Mouse (Mus musculus) midbrain, embryonic 11.5 days (tissue): ENCODE measurements around the gene Pqlc3. TPM values are rescaled to one million over a fixed set of nuclear protein-coding genes. Genes with fewer than 3 reads are reported as not detected.
A peak's percentile ranks its signal among the peaks of the same experiment; 100 is the strongest.

Experiments used
- ATAC-seq: fragments of 200-750 bp; cut with Nextera tagmentation; 2 replicates; pipeline ENCODE4 v1.8.0; 2017; ENCODE audit warnings: moderate TSS enrichment, moderate library complexity; ENCODE audit not compliant: low FRiP score
- DNase-seq: peaks from one replicate; pipeline ENCODE4 v3.0.0; 2015; ENCODE audit warnings: low spot score; ENCODE audit errors: missing footprints
- H3K27ac ChIP-seq: fragments of 300-500 bp; sonication (generic); 2 replicates; pipeline ENCODE4 v1.5.1; 2014; ENCODE audit warnings: low read depth, low read length
- H3K27me3 ChIP-seq: fragments of 300-500 bp; sonication (generic); 2 replicates; pipeline ENCODE4 v1.6.1; 2014; ENCODE audit warnings: mild to moderate bottlenecking, low read length, moderate library complexity, mixed read lengths; ENCODE audit not compliant: control insufficient read depth, insufficient read depth
- H3K36me3 ChIP-seq: fragments of 300-500 bp; sonication (generic); 2 replicates; pipeline ENCODE4 v1.6.1; 2014; ENCODE audit warnings: mild to moderate bottlenecking, low read length, moderate library complexity, mixed read lengths; ENCODE audit not compliant: control insufficient read depth, insufficient read depth
- H3K4me1 ChIP-seq: fragments of 300-500 bp; sonication (generic); 2 replicates; pipeline ENCODE4 v1.6.1; 2014; ENCODE audit warnings: low read length; ENCODE audit not compliant: control insufficient read depth, insufficient read depth
- H3K4me2 ChIP-seq: fragments of 300-500 bp; sonication (generic); 2 replicates; pipeline ENCODE4 v1.6.1; 2014; ENCODE audit warnings: mild to moderate bottlenecking, moderate library complexity
- H3K4me3 ChIP-seq: fragments of 300-500 bp; sonication (generic); 2 replicates; pipeline ENCODE4 v1.5.1; 2014; ENCODE audit warnings: low read depth, low read length
- H3K9ac ChIP-seq: fragments of 300-500 bp; sonication (generic); 2 replicates; pipeline ENCODE4 v1.6.1; 2014; ENCODE audit warnings: low read length
- H3K9me3 ChIP-seq: fragments of 300-500 bp; sonication (generic); 2 replicates; pipeline ENCODE4 v1.6.1; 2016; ENCODE audit warnings: low read length; ENCODE audit not compliant: control insufficient read depth
- WGBS: fragments of 180-500 bp; shearing (Covaris S2); extraction: QIAGEN DNeasy Blood & Tissue Kit; methylation state at CpG from one replicate; pipeline ENCODE4 v1.1.7; 2014; 5-methylcytosine and 5-hydroxymethylcytosine counted together
- polyA plus RNA-seq: library from polyadenylated mRNA; unstranded; fragments of >200 nt; fragmentation: Nextera tagmentation; extraction: Ambion mirVana; gene quantifications from 2 replicates; pipeline ENCODE4 v1.2.1, GENCODE M21; 2014

Pqlc3 gene
- polyA plus RNA-seq, 1 experiment from 2014 or later = 3.0 TPM

DNA sequence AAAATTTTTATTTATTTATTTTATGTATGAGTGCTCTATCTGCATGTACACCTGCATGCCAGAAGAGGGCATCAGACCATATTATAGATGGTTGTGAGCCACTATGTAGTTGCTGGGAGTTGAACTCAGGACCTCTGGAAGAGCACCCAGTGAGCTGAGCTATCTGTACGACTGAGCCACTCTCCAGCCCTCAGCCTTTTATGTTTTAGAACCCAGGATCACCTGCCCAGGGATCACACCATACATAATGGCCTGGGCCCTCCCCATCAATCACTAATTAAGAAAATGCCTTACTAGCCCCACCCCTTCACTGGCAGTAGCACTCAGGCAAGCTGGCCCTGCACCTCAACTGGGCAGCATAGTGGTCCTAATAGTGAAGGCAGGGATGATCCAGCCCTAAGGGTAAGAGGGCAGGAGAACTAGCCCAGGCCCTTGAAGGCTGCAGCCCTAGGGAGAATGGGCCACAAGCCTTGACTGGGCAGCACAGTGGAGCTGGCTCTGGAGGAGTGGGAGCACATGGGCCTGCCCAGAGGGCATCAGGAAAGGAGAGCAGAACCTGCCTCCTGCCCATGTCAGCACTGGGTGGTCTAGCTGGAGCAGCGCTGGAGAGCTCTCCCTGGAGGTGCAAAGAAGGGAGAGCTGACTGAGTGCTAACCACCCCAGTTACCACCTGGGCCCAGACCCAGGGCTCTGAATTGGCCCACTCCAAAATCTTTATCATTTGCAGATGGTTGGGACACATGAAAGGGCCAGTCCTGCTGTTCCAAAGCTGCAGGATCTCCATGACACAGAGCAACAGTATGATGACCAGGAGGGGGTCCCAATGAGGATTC, 12.1 kb upstream of the Pqlc3 start:
- no peak overlapping the region for H3K4me2 ChIP-seq
- no peak overlapping the region for H3K4me3 ChIP-seq
- H3K36me3 ChIP-seq = no peaks in the 10 kb centered on the region
- H3K27ac ChIP-seq = no peak overlapping the region
- H3K27me3 ChIP-seq = no peaks in the 10 kb centered on the region
- DNase-seq = peak; percentile 72
- H3K9ac ChIP-seq = no peak overlapping the region
- no peaks in the 10 kb centered on the region for H3K9me3 ChIP-seq
- 79% methylated on average over 2 of the region's 2 CpGs for WGBS
- no peak; the same call in 1 of the 2 replicates for ATAC-seq
- 0 out of 2 replicates have a peak, but pooled peaks cover 3% of the 10 kb centered on the region for H3K4me1 ChIP-seq

DNA sequence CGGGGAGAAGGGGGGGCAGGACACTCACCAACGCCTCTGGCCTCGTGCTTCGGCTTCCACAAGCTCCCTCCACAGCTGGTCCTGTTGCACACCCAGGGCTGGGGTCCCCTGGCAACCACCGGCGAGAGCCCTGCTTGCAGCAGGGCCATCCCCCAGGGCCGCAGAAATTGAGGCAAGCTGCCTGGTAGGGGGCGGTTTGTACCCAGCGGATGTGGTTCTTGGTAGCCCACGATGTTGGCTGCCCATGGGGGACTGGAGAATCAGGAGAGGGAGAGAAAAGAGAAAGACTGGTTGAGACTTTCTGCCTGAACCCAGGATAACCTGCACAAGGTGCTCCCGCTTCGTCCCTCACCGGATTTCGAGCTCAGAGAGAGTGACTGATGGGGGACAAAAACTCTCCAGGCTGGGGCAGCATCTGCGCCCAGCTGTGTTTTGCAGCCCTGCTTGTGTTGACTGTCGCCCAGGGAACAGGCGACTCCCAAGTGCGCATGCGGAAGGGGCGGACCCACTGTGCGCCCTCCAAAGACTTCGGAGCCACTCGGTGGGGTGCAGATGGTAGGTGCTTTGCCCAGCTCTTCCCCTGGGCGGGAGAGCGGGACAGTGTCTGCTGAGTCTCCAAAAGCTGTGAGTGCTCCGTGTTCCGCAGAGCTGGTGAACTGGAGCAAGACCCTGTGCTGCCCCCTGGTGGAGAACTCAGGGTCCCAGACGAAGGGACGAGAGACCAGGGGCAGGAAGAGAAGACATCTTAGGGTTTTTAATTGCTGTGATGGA, 11.1 kb upstream of the Pqlc3 start, which contains the start of gene 2410004P03Rik:
TSS of gene 2410004P03Rik (minus strand) at position 628 of the 771 bp plus-strand sequence.
- H3K4me2 ChIP-seq = peak within 1 kb of the TSS; percentile 54
- H3K9ac ChIP-seq = peak within 1 kb of the TSS; percentile 49
- 0 out of 2 replicates have a peak, but pooled peaks cover 3% of the 10 kb centered on the region for H3K4me1 ChIP-seq
- DNase-seq (peak; percentile 96), ATAC-seq (peak; percentile 83)
- H3K9me3 ChIP-seq = no peaks in the 10 kb centered on the region
- 6% methylated on average over 29 of the region's 29 CpGs for WGBS
- peak within 1 kb of the TSS; percentile 30 for H3K4me3 ChIP-seq
- H3K36me3 ChIP-seq = no peaks in the 10 kb centered on the region
- no peak within 1 kb of the TSS for H3K27ac ChIP-seq
- no peaks in the 10 kb centered on the region for H3K27me3 ChIP-seq

DNA sequence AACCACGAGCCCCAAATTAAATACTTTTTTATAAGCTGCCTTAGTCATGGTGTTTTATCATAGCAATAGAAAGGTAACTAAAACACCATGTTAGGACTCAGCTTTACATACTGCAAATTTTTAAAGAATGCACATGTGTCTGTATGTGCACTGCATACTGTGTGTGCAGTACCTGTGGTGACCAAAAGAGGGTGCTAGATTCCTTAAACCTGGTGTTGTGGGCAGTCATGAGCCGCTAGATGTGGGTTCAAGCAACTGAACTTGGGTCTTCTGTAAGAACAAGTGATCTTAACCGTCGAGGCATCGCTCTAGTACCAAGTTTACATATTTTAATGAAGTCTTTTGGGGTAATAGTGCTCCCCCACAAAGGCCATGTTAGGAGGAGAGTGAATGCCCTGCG, 9.3 kb upstream of the Pqlc3 start:
- Histone ChIP-seq H3K27me3 (no peaks in the 10 kb centered on the region), H3K4me2 (no peak overlapping the region), H3K27ac (no peak overlapping the region), H3K36me3 (no peaks in the 10 kb centered on the region), H3K9ac (no peak overlapping the region), H3K4me1 (0 out of 2 replicates have a peak, but pooled peaks cover 3% of the 10 kb centered on the region), H3K4me3 (no peak overlapping the region), H3K9me3 (no peaks in the 10 kb centered on the region)
- ATAC-seq = no peak
- peak; percentile 78 for DNase-seq
- 94% methylated on average over 6 of the region's 6 CpGs for WGBS

DNA sequence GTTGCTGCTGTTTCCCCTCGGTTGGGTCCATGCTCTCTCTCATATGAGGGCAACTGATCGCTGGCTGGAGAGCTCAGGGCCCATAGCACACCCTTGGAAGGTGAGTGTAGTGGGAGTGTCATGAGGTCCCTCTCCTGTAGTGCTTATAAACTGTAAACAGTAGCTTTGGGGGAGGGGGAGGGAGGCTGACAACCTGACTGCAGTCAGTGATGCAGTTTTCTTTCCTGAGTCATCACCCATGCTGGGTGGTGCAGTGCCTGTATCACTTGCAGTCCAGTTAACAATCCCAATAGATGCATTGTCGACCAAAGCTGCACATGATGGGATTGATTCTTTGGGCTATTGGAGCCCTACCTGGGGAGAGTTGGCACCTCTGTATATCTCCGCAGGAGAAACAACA, 1.0 kb upstream of the Pqlc3 start:
- 49% methylated on average over 4 of the region's 4 CpGs for WGBS
- peaks cover 9% of the 10 kb centered on the region for H3K4me1 ChIP-seq
- no peak overlapping the region for H3K9ac ChIP-seq
- no peak overlapping the region for H3K4me3 ChIP-seq
- DNase-seq = no peak
- no peak overlapping the region for H3K4me2 ChIP-seq
- H3K27me3 ChIP-seq = peaks cover 19% of the 10 kb centered on the region
- H3K36me3 ChIP-seq = no peaks in the 10 kb centered on the region
- H3K27ac ChIP-seq = no peak overlapping the region
- H3K9me3 ChIP-seq = no peaks in the 10 kb centered on the region
- no peak for ATAC-seq

DNA sequence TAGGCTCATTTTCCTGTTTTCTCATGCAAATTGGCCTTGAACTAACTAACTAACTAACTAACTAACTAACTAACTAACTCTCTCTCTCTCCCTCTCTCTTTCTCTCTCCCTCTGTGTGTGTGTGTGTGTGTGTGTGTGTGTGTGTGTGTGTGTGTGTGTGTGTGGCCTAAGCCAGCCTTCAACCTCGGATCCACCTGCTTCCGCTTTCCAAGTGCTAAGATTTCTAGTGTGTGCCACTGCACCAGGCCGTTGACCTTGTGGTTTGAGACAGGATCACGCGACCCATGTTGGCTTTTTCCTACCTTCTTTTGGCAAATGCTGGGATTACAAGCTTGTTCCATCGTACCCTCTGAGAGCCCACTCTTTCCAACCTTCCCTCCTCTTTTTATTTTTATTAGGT, 420 bp upstream of the Pqlc3 start:
- DNase-seq (no peak), ATAC-seq (no peak)
- Histone ChIP-seq H3K36me3 (no peaks in the 10 kb centered on the region), H3K9me3 (no peaks in the 10 kb centered on the region), H3K4me2 (no peak overlapping the region), H3K4me1 (peaks cover 9% of the 10 kb centered on the region), H3K27me3 (peaks cover 19% of the 10 kb centered on the region), H3K9ac (no peak overlapping the region), H3K4me3 (no peak overlapping the region), H3K27ac (no peak overlapping the region)
- 57% methylated on average over 6 of the region's 6 CpGs for WGBS

DNA sequence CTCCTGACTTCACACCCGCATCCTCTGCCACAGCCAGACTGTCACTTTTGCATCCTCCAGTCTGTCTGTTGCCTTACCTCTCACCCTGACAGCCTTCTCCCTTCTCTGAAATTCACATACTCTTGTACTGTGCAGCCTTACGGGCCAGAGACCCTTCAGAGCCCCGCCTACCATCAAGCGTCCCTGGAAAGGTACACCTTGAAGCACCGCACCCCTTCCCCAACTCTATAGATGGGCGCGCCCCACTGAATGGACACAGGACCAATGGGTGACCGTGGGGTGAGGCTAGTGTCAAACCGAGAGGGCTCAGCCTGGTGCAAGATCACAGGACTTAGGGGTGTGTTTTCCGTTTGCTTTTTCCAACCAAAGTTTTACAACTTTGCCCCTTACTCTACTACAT, 1.1 kb downstream of the Pqlc3 start:
- no peak overlapping the region for H3K27ac ChIP-seq
- no peak for ATAC-seq
- 9% methylated on average over 10 of the region's 10 CpGs for WGBS
- H3K4me3 ChIP-seq = peak overlapping the region; percentile 46; the same call in 1 of the 2 replicates
- H3K9me3 ChIP-seq = no peaks in the 10 kb centered on the region
- peaks cover 9% of the 10 kb centered on the region for H3K4me1 ChIP-seq
- peaks cover 19% of the 10 kb centered on the region for H3K27me3 ChIP-seq
- H3K9ac ChIP-seq = no peak overlapping the region
- peak overlapping the region; percentile 82 for H3K4me2 ChIP-seq
- DNase-seq = no peak
- H3K36me3 ChIP-seq = no peaks in the 10 kb centered on the region

DNA sequence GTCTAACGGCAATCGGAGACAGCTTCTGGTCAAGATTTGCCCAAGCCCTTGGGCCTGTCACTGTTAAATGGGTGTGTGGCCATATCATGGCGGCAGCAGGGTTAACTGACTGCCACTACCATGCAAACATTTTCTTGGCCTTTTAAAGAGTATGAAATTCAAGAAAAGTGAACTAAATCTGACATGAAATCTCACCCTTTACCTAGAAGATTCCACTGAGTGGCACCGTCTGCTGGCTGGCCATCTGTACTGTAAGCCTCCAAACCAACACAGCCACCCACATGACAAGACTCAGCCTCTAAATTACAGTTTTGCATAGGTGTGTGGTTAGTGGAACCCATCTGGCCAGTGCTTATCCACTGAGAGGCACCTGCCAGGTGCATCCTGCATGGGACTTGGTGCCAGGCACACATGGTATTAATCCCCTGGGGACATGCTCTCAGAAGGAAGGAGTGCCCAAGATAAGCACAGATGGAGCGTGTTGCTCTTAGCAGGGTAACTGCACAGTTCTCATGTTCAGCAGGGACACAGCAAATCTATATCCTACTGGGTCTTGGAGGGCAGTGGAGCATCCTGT, 3.2 kb downstream of the Pqlc3 start:
- 93% methylated on average over 5 of the region's 5 CpGs for WGBS
- H3K4me1 ChIP-seq = peaks cover 9% of the 10 kb centered on the region
- H3K9ac ChIP-seq = no peak overlapping the region
- no peaks in the 10 kb centered on the region for H3K9me3 ChIP-seq
- no peaks in the 10 kb centered on the region for H3K36me3 ChIP-seq
- no peak overlapping the region for H3K4me3 ChIP-seq
- H3K27ac ChIP-seq = no peak overlapping the region
- H3K27me3 ChIP-seq = peaks cover 19% of the 10 kb centered on the region
- H3K4me2 ChIP-seq = no peak overlapping the region
- DNase-seq (peak; percentile 66), ATAC-seq (no peak)

DNA sequence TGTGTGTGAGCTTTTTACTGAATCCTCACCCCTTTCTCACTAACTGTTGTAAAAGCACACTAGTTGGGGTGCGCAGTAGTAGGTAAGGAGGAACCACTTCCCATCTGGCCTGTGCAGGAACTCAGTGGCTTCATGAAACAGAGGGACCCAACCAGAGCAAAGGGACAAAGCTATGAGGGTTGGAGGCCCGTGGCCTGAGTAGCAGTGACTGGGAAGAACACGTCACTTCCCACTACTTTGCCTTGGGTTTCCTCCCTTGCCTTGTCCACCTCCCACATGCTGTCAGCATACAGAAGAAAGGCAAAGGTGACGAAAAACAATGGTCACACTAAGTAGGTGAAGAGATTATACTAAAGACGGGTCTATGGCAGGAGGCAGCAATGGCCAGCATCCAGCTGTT, 3.9 kb downstream of the Pqlc3 start:
- H3K9me3 ChIP-seq = no peaks in the 10 kb centered on the region
- H3K4me1 ChIP-seq = peaks cover 9% of the 10 kb centered on the region
- H3K36me3 ChIP-seq = no peaks in the 10 kb centered on the region
- H3K4me3 ChIP-seq = no peak overlapping the region
- H3K9ac ChIP-seq = no peak overlapping the region
- no peak for ATAC-seq
- H3K27ac ChIP-seq = no peak overlapping the region
- 79% methylated on average over 5 of the region's 5 CpGs for WGBS
- H3K27me3 ChIP-seq = peaks cover 19% of the 10 kb centered on the region
- H3K4me2 ChIP-seq = no peak overlapping the region
- DNase-seq = peak; percentile 56
